18 mouse cellular contexts compared by ENCODE assay signal in the genomic region with DNA sequence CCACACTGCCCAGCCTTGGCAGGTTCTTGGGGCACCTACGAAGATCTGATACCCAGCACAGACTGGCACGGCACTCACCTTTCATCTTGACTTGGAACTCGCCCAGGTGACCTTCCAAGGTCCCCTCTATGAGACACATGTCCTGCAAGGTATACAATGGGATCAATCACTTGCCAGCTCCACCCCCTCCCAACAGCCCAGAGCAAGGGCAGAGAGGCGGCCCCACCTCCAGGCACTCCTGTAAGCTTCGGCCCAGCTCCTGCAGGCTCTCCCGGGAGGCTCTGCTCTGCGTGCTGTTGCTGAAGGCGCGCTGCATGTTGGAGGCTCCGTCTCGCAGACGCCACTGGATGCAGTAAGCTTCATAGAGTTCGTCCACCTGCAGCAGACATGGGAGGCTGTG. TPM values are rescaled to one million over a fixed set of nuclear protein-coding genes. Genes with fewer than 3 reads are reported as not detected.
"Had no signal": no experiment of that assay in that cellular context is flagged by ENCODE, and none has a peak within 500 bp of the region (broad histone marks: within the 10 kb centered on the region; RNA-seq: fewer than 3 reads in every experiment).

No protein-coding gene starts in this region.

- H3K27me3 ChIP-seq: megakaryocyte, embryonic 14.5 days; midbrain, embryonic 13.5 days; neural tube, embryonic 13.5 days had no signal

- H3K36me3 ChIP-seq: limb, embryonic 12.5 days; liver, embryonic 15.5 days; midbrain, embryonic 10.5 days; midbrain, embryonic 13.5 days; neural tube, embryonic 13.5 days had no signal

- H3K9ac ChIP-seq: limb, embryonic 15.5 days; liver, embryonic 15.5 days; midbrain, embryonic 13.5 days; neural tube, embryonic 13.5 days had no signal

- H3K9me3 ChIP-seq: limb, embryonic 12.5 days; limb, embryonic 15.5 days; liver, embryonic 15.5 days; megakaryocyte, embryonic 14.5 days; midbrain, embryonic 10.5 days; midbrain, embryonic 13.5 days; neural tube, embryonic 13.5 days had no signal

- H3K4me2 ChIP-seq: limb, embryonic 12.5 days; limb, embryonic 15.5 days; liver, embryonic 11.5 days; liver, embryonic 15.5 days; midbrain, embryonic 13.5 days; neural tube, embryonic 13.5 days had no signal

- DNase-seq: kidney, adult 9 months; kidney, postnatal 14 days; kidney, postnatal 4 days; left cerebral cortex, postnatal 4 days; lung, adult 2 months; thymus, postnatal 25 days had no signal

- ATAC-seq: lung, postnatal 0 days; midbrain, embryonic 13.5 days; midbrain, embryonic 16.5 days had no signal

- H3K4me3 ChIP-seq: limb, embryonic 12.5 days; limb, embryonic 15.5 days; liver, embryonic 15.5 days; megakaryocyte, embryonic 14.5 days; midbrain, embryonic 10.5 days; midbrain, embryonic 13.5 days; myocyte; neural tube, embryonic 13.5 days had no signal

- H3K4me1 ChIP-seq: midbrain, embryonic 10.5 days; midbrain, embryonic 13.5 days had no signal

- H3K27ac ChIP-seq: limb, embryonic 12.5 days; limb, embryonic 15.5 days; liver, embryonic 15.5 days; midbrain, embryonic 10.5 days; midbrain, embryonic 13.5 days; neural tube, embryonic 13.5 days had no signal

RNA-seq across cellular contexts. Expression of gene Ripor3, which starts 17.2 kb away (rescaled TPM):
- total RNA-seq: monocyte, adult 5-6 weeks had no signal
